Mouse (Mus musculus) ES-CJ7 (cell line): ENCODE measurements around the gene 2810408A11Rik.
A peak's percentile ranks its signal among the peaks of the same experiment; 100 is the strongest.

Experiments used
- DNase-seq: peaks from one replicate; pipeline ENCODE4 v3.0.0; 2011; ENCODE audit warnings: low read depth, low spot score

2810408A11Rik gene

GRCm38 (mm10) chr11:69900471-69901405 is at the start of gene 2810408A11Rik, which contains the start of gene Neurl4:
Gene 2810408A11Rik, minus strand, starts transcription at chr11:69900987.
Gene Neurl4, plus strand, starts transcription at chr11:69901072.
- peak; percentile 99 for DNase-seq

DNA sequence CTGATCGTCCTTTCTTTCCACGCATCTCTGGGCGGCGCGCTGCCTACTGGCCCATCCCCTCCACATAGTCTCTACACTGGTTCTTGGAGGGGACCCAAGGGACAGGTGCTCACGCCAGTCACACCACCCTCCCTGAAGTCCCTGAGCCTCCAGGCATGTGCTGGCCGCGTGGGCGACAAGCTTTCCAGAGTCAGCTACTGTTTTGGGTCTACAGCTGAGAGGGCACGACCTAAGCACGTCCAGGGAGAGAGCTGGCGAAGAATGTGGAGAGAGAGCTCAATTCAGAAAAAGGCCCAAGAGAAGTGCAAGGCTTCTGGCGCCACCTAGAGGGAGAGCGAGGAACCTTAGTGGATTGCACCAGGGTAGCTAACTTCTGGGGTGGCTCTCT is 48.0 kb upstream of the 2810408A11Rik start:
- DNase-seq, result peak; percentile 89

DNA sequence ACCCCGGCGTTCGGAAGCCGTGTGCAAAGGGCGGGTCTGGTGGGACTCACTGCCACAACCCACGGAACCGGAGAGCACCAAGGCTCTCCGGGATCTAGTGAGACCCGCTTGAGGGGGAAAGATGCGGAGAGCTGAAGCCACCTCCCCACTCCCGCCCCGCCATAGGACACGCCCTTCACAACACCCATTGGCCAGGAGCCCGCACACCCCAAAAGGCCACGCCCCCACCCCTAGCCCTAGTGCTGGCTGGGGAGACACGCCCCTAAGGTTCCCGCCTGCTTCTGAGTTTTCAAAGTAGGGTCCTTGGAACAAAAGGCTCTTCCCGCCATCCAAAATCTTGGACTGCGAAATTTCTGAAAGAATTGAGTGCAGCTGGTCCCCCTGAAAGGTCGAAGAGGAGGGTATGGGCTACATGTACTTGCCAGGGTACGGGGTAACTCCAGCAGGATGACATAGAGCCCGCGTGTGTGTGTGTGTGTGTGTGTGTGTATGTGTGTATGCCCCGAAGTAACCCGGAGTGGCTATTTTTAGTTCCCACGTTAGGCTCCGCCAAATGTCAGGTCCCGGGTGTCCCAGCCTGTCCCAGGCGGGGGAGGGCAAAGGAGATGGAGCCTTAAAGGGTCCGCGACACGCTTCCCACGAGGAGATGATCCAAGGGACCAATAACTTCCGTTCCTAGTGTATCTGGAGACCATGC is 47.4 kb upstream of the 2810408A11Rik start, which contains the start of gene Slc2a4:
TSS of gene Slc2a4 (minus strand) at position 123 of the 697 bp plus-strand sequence.
- peak; percentile 95 for DNase-seq

GRCm38 (mm10) chr11:69947337-69948065 is 46.7 kb upstream of the 2810408A11Rik start:
- no peak for DNase-seq

GRCm38 (mm10) chr11:69945997-69946891 is 45.5 kb upstream of the 2810408A11Rik start:
- DNase-seq, result no peak

- no peak for DNase-seq
Measured at GRCm38 (mm10) chr11:69945216-69945615, 44.4 kb upstream of the 2810408A11Rik start.

- DNase-seq, result no peak
Measured at GRCm38 (mm10) chr11:69940962-69941361, 40.2 kb upstream of the 2810408A11Rik start.

- no peak for DNase-seq
Measured at GRCm38 (mm10) chr11:69939731-69940130, 38.9 kb upstream of the 2810408A11Rik start.

- DNase-seq, result no peak
Measured at GRCm38 (mm10) chr11:69939181-69939580, 38.4 kb upstream of the 2810408A11Rik start.

DNA sequence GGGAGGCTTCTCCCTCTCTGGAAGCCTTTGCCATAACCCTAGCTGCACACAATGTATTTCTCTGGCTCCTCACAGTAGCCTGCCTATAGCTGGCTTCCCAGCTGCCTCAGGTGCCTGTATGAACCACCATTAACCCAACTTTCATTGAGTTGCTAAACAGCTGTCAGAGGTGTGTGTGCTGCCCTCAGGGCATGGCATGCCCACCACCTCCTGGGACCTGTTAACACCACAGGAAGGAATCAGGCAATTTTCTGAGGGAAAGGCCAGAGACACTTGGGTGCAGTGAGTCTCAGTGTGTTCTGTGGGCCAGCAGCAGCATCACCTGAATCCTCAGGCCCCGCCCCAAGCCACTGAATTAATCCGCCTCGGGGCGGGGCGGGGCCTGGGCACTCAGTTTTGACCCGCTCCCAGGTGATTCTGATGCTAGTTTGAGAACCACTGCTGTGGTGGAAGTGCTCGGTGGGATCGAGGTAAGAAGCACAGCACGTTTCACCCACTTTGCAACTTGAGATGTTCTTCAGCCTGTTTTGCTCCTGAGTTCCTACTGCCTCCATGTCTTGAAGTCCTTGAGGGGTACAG is 37.7 kb upstream of the 2810408A11Rik start:
- DNase-seq, result peak; percentile 32

DNA sequence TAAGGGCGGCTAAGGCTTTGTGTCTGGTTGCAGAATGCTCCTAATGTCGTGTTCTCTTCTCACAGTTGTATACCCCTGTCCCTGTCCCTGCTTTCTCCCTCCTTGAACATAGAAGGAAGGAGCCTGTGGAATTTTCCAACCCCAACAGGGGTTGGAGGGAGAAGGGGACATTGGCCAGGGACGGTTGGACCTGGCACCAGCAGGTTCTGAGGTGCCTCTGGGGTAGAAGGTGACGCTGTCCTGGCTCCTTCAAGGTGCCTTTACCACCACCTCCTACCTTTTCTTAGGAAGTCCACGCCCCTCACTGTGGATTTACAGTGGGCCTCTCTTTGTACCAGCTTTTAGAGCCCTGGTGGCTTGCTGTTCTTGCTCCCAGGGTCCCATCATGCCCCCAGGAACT is 37.0 kb upstream of the 2810408A11Rik start:
- no peak for DNase-seq

GRCm38 (mm10) chr11:69937385-69937784 is 36.6 kb upstream of the 2810408A11Rik start:
- DNase-seq, result no peak

GRCm38 (mm10) chr11:69936714-69937347 is 36.0 kb upstream of the 2810408A11Rik start:
- no peak for DNase-seq

GRCm38 (mm10) chr11:69936156-69936555 is 35.4 kb upstream of the 2810408A11Rik start:
- no peak for DNase-seq

DNA sequence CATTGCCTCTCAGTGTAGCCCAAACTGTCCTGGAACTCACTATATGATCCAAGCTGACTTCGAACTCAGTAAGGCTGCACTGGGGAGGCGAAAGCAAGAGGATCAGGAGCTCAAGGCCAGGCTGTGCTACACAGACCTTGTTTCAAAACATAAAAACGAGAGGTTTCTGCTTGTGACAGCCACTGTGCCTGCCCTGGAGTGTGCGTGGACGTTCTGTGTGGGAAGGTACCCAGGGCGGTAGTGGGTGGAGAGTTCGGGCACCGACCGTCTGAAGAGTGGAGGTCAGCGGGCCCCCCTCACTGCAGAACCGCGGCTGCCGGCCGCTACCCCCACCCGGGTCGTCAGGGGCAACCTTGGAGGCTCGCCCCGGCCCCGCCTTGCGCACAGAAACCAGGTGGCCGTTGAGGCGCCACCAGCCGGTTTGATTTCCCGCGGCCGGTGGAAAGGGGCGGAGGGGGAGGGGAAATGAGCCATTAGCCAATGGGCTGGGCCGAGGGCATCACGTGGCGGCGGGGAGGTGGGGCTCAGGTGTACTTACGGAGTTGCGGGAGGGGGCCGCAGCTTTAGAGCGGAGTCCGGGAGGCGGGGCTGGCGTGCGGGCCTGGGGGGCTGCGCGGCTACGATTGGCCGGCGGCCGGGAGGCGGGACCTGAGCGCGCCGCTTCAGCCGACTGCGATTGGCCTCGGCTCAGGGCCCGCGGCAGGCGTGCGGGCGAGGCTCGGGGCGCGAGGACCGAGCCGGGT is 34.5 kb upstream of the 2810408A11Rik start, which contains the start of gene Ybx2:
TSS of gene Ybx2 (plus strand) at position 660 of the 743 bp plus-strand sequence.
- peak; percentile 96 for DNase-seq

DNA sequence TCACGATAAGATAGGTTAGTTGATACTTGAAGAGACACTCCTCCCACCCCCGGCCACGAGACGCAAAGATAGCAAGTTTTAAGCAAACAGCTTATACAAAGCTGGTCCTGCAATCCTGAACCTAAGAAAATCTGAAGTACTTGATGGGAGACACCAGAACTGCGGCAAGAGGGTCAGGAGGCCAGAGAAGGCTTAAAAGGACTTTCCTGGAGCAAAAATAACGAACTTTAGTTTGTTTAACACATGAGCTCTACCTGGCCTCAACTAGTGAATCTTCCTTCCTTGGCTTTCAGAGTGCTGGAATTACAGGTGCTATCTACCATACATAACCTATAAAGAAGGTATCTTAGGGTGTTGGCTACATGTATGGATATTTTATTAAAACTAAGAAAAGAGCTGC is 33.9 kb upstream of the 2810408A11Rik start:
- no peak for DNase-seq

GRCm38 (mm10) chr11:69934169-69934568 is 33.4 kb upstream of the 2810408A11Rik start:
- peak; percentile 88 for DNase-seq

- DNase-seq, result no peak
Measured at GRCm38 (mm10) chr11:69933066-69933465, 32.3 kb upstream of the 2810408A11Rik start.

DNA sequence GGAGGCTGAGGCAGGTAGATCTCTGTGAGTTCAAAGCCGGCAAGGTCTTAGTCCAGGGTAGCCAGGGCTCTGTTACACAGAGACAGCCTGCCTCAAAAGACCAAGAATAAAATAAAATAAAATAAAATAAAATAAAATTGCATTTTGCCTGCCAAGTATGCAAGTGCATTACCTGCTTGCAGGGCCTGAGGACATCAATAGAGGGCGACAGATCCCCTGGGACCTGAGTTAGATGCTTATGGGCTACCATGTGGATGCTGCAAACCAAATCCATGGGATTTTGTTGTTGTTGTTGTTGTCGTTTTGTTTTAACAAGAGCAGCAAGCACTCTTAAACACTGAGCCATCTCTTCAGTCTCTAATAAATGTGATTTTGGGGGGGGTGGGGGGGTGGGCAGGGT is 31.5 kb upstream of the 2810408A11Rik start:
- DNase-seq, result peak; percentile 60
